ENCODE assay signal across 8 mouse cellular contexts in the genomic region with DNA sequence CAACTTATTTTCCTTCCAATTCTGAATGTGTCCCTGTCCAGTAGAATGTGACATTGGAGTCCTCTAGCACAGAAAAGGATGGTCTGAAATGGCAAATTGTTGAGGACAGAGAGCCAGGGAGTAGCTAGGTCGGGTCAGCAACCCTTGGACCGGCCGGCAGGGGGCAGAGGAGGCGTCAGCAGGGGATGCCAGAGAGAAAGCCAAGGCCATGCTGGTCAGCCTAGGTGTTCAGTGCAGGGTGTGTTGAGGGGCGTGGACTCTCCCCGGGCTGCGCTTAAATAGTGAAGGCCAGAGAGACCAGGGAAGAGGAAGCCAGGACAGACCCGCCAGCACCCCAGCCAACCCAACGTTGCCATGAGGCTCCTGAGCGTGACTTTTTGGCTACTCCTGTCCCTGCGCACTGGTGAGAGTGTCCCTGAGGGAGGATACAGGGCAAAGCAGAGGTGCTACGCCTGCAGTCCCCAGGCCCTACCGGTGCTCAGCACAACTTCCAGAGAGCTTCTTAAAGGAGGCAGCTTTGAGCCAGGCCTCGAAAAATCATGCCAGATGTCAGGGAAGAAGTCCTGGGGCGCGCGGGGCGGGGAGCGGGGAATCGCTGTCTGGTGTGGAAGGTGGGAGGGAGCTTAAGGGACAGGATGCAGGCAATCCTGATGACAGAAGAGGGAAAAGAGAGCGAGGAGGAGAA. TPM values are rescaled to one million over a fixed set of nuclear protein-coding genes. Genes with fewer than 3 reads are reported as not detected.
A peak's percentile ranks its signal among the peaks of the same experiment; 100 is the strongest.
DNase-seq lines count a peak whose midpoint lies in the region; ATAC-seq and TF ChIP-seq lines count a peak whose summit lies in the region.

A gene (plus strand): TSS at position 238 of the 685 bp plus-strand sequence.

- WGBS in forebrain, embryonic 14.5 days = 38% methylated on average over 21 of the region's 21 CpGs
- WGBS in hindbrain, embryonic 13.5 days = 33% methylated on average over 21 of the region's 21 CpGs
- 33% methylated on average over 21 of the region's 21 CpGs for WGBS in liver, adult 2 months
- WGBS in thymus, adult 2 months = 47% methylated on average over 21 of the region's 21 CpGs

- no peak for TF ChIP-seq POLR2A in liver, adult 2 months (IDR thresholded peaks at IDR 0.05; ENCODE audit: extremely low read depth, insufficient read depth, low read length)
- TF ChIP-seq POLR2A in thymus, adult 2 months (IDR thresholded peaks at IDR 0.05; ENCODE audit: control insufficient read depth, extremely low read depth, insufficient read depth, low read length, poor library complexity) = no peak

- peaks cover 12% of the 10 kb centered on the region for H3K36me3 ChIP-seq in forebrain, embryonic 14.5 days (ENCODE audit: control insufficient read depth, insufficient read depth, low read length)
- peaks cover 14% of the 10 kb centered on the region for H3K36me3 ChIP-seq in hindbrain, embryonic 13.5 days
- H3K36me3 ChIP-seq in liver, adult 2 months (ENCODE audit: control insufficient read depth, insufficient read depth, low read length) = peaks cover 2% of the 10 kb centered on the region; the same call in 1 of the 2 replicates
- H3K36me3 ChIP-seq in thymus, adult 2 months (ENCODE audit: control insufficient read depth, insufficient read depth, low read length) = no peaks in the 10 kb centered on the region

- no peaks in the 10 kb centered on the region; the same call in 1 of the 2 replicates for H3K4me1 ChIP-seq in forebrain, embryonic 14.5 days (ENCODE audit: control insufficient read depth, insufficient read depth, low read length)
- peaks cover 16% of the 10 kb centered on the region for H3K4me1 ChIP-seq in hindbrain, embryonic 13.5 days (replicated peaks)
- H3K4me1 ChIP-seq in liver, adult 2 months (ENCODE audit: control insufficient read depth, insufficient read depth, low read length) = no peaks in the 10 kb centered on the region
- H3K4me1 ChIP-seq in thymus, adult 2 months (replicated peaks; ENCODE audit: control insufficient read depth, insufficient read depth, low read length) = no peaks in the 10 kb centered on the region

- no peak within 1 kb of the TSS; the same call in 1 of the 2 replicates for H3K9ac ChIP-seq in forebrain, embryonic 14.5 days (ENCODE audit: low read length)
- no peak within 1 kb of the TSS for H3K9ac ChIP-seq in hindbrain, embryonic 13.5 days
- H3K9ac ChIP-seq in liver, adult 2 months (ENCODE audit: low read depth, low read length) = no peak within 1 kb of the TSS

- peak; percentile 90 for TF ChIP-seq CTCF in liver, adult 2 months (IDR thresholded peaks at IDR 0.05; ENCODE audit: low read depth, low read length)
- peak; percentile 83; the same call in 1 of the 2 replicates for TF ChIP-seq CTCF in thymus, adult 2 months (IDR thresholded peaks at IDR 0.05; ENCODE audit: borderline replicate concordance, control insufficient read depth, extremely low read depth, insufficient read depth, low read length, poor library complexity)

- H3K4me2 ChIP-seq in forebrain, embryonic 14.5 days (ENCODE audit: low read length) = no peak within 1 kb of the TSS
- peak within 1 kb of the TSS; percentile 33; the same call in 1 of the 2 replicates for H3K4me2 ChIP-seq in hindbrain, embryonic 13.5 days

- no peak within 1 kb of the TSS for H3K4me3 ChIP-seq in forebrain, embryonic 14.5 days (ENCODE audit: low read depth, low read length)
- H3K4me3 ChIP-seq in hindbrain, embryonic 13.5 days = no peak within 1 kb of the TSS
- no peak within 1 kb of the TSS for H3K4me3 ChIP-seq in liver, adult 2 months (ENCODE audit: insufficient read depth, low read depth, low read length)
- no peak within 1 kb of the TSS for H3K4me3 ChIP-seq in thymus, adult 2 months (ENCODE audit: control insufficient read depth, insufficient read depth, low read length)

- DNase-seq in layer of hippocampus, adult 11-12 months (ENCODE audit: low spot score) = peak; percentile 71
- DNase-seq in layer of hippocampus, adult 18-20 months (ENCODE audit: low spot score in 2 of 2) = no peak
- peak; percentile 19 for DNase-seq in c-Kit-positive CD71-positive TER-119-positive erythroid progenitor cells, embryonic 14.5 days (ENCODE audit: low spot score)
- peak; percentile 40 for DNase-seq in forebrain, embryonic 14.5 days (ENCODE audit: low spot score)
- peak; percentile 24 for DNase-seq in liver, adult 2 months (ENCODE audit: extremely low read depth, low read depth, low spot score)
- peak; percentile 35 to 49 for DNase-seq in natural killer cell, adult 2 months (ENCODE audit: low spot score in 2 of 2)
- DNase-seq in thymus, adult 2 months = peak; percentile 61

- no peaks in the 10 kb centered on the region for H3K9me3 ChIP-seq in forebrain, embryonic 14.5 days (replicated peaks; ENCODE audit: control insufficient read depth, low read length)
- H3K9me3 ChIP-seq in hindbrain, embryonic 13.5 days = no peaks in the 10 kb centered on the region

- H3K27me3 ChIP-seq in forebrain, embryonic 14.5 days (replicated peaks; ENCODE audit: control insufficient read depth, insufficient read depth, low read length) = no peaks in the 10 kb centered on the region
- H3K27me3 ChIP-seq in hindbrain, embryonic 13.5 days = 0 out of 2 replicates have a peak, but pooled peaks cover 7% of the 10 kb centered on the region
- no peaks in the 10 kb centered on the region for H3K27me3 ChIP-seq in liver, adult 2 months (ENCODE audit: control insufficient read depth, insufficient read depth, low read length)
- no peaks in the 10 kb centered on the region for H3K27me3 ChIP-seq in thymus, adult 2 months (ENCODE audit: control insufficient read depth, insufficient read depth, low read length)

- H3K27ac ChIP-seq in forebrain, embryonic 14.5 days (ENCODE audit: low read depth, low read length) = no peak within 1 kb of the TSS
- H3K27ac ChIP-seq in hindbrain, embryonic 13.5 days = no peak within 1 kb of the TSS
- H3K27ac ChIP-seq in liver, adult 2 months (replicated peaks; ENCODE audit: insufficient read depth, low read depth, low read length) = no peak within 1 kb of the TSS
- H3K27ac ChIP-seq in thymus, adult 2 months (ENCODE audit: control insufficient read depth, insufficient read depth, low read length) = no peak within 1 kb of the TSS

- H3K79me2 ChIP-seq in liver, adult 2 months (ENCODE audit: control insufficient read depth, insufficient read depth, low read length) = no peaks in the 10 kb centered on the region

- ATAC-seq in forebrain, embryonic 14.5 days = 0 out of 2 replicates have a peak, but pooled peaks have one; percentile 49
- ATAC-seq in hindbrain, embryonic 13.5 days (ENCODE audit: low FRiP score) = 0 out of 2 replicates have a peak, but pooled peaks have one; percentile 31

RNA-seq across cellular contexts. Expression of the gene that starts here (rescaled TPM):
- total RNA-seq in layer of hippocampus, adult 18-20 months (2021) = under 1 TPM; 0.08 to 0.22 TPM
- 0.04 and 0.09 TPM in 2 replicates for polyA plus RNA-seq in forebrain, embryonic 14.5 days (2014; fragmentation: Nextera tagmentation; extraction: Ambion mirVana)
- 0.22 and 0.31 TPM in 2 replicates for polyA plus RNA-seq in hindbrain, embryonic 13.5 days (2015; fragmentation: Nextera tagmentation; extraction: Ambion mirVana)
- not detected in 2 replicates for total RNA-seq in liver, adult 2 months (2014; rRNA removed)
- polyA plus RNA-seq in liver, adult 2 months (2012; rRNA removed) = not detected in 2 replicates
- 0.43 and 0.60 TPM in 2 replicates for polyA plus RNA-seq in thymus, adult 2 months (2012; rRNA removed)

Comparison
In these comparisons a context has a peak if more than half of its experiments do, and no peak if none do; other contexts are left out.
1. DNase-seq: peak in layer of hippocampus, adult 11-12 months (single experiment), c-Kit-positive CD71-positive TER-119-positive erythroid progenitor cells, embryonic 14.5 days (single experiment) and natural killer cell, adult 2 months (2 of 2); none in layer of hippocampus, adult 18-20 months (0 of 2).
2. Peak in DNase-seq and ATAC-seq in forebrain, embryonic 14.5 days; RNA of the gene not detected or under 1 TPM.
3. Peak in ATAC-seq and H3K4me2 ChIP-seq in hindbrain, embryonic 13.5 days; RNA of the gene not detected or under 1 TPM.
4. Peak in DNase-seq in liver, adult 2 months; RNA of the gene not detected or under 1 TPM.
5. Peak in DNase-seq in thymus, adult 2 months; RNA of the gene not detected or under 1 TPM.